Mouse (Mus musculus) midbrain, embryonic 15.5 days (tissue): ENCODE measurements at regions not wholly inside any gene's neighbourhood (a gene's known extent, or its start where the extent isn't known, plus 50 kb on each side); places are given as distances from the start of the nearest gene placed in this dataset.

Experiments
- ATAC-seq: fragments of 200-750 bp; cut with Nextera tagmentation; replicated peaks from 2 replicates; pipeline ENCODE4 v1.8.0; 2017; ENCODE audit warnings: moderate TSS enrichment
- H3K27ac ChIP-seq: fragments of 300-500 bp; sonication (generic); 2 replicates; pipeline ENCODE4 v1.5.1; 2015; ENCODE audit warnings: mild to moderate bottlenecking, inconsistent platforms
- H3K27me3 ChIP-seq: fragments of 300-500 bp; sonication (generic); replicated peaks from 2 replicates; pipeline ENCODE4 v1.6.1; 2015; ENCODE audit warnings: inconsistent platforms
- H3K36me3 ChIP-seq: fragments of 300-500 bp; sonication (generic); replicated peaks from 2 replicates; pipeline ENCODE4 v1.6.1; 2015; ENCODE audit warnings: inconsistent platforms
- H3K4me1 ChIP-seq: fragments of 300-500 bp; sonication (generic); 2 replicates; pipeline ENCODE4 v1.6.1; 2015; ENCODE audit warnings: inconsistent platforms
- H3K4me2 ChIP-seq: fragments of 300-500 bp; sonication (generic); 2 replicates; pipeline ENCODE4 v1.6.1; 2015; ENCODE audit warnings: inconsistent platforms, mild to moderate bottlenecking, moderate library complexity
- H3K4me3 ChIP-seq: fragments of 300-500 bp; sonication (generic); 2 replicates; pipeline ENCODE4 v1.5.1; 2015; ENCODE audit warnings: mild to moderate bottlenecking, inconsistent platforms
- H3K9ac ChIP-seq: fragments of 300-500 bp; sonication (generic); 2 replicates; pipeline ENCODE4 v1.6.1; 2015; ENCODE audit warnings: mild to moderate bottlenecking, inconsistent platforms
- H3K9me3 ChIP-seq: fragments of 300-500 bp; sonication (generic); 2 replicates; pipeline ENCODE4 v1.6.1; 2016; ENCODE audit warnings: inconsistent platforms
- WGBS: fragments of 180-500 bp; shearing (Covaris S2); methylation state at CpG from one replicate; pipeline ENCODE4 v1.1.7; 2015; ENCODE audit warnings: mixed read lengths; 5-methylcytosine and 5-hydroxymethylcytosine counted together

DNA sequence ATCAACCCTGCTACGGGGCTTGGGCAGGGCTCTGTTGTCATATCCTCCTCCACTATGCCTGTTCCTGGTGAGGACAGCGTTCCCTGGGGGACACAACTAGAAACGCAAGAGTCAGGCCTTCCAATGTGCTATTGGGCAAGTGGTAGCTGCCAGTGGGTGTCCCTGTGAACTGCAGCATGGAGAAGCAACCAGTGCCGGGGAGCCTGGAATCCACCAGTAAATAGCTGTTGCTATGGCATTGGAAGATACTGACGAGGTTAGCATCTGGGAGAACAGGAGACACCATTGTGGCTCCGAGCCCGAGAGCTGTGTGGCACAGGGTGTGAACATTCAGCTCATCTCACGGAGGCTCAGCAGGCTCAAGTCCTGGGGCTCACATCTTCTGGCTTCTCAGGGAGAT, 414.0 kb downstream of the Zfp536 start:
- no peaks in the 10 kb centered on the region for H3K27me3 ChIP-seq
- no peak overlapping the region for H3K27ac ChIP-seq
- H3K4me3 ChIP-seq: no peak overlapping the region
- no peaks in the 10 kb centered on the region for H3K9me3 ChIP-seq
- H3K36me3 ChIP-seq: no peaks in the 10 kb centered on the region
- H3K4me2 ChIP-seq: no peak overlapping the region
- peaks cover 30% of the 10 kb centered on the region for H3K4me1 ChIP-seq
- H3K9ac ChIP-seq: no peak overlapping the region
- ATAC-seq: no peak
- WGBS: 71% methylated on average over 8 of the region's 8 CpGs

- no peaks in the 10 kb centered on the region for H3K36me3 ChIP-seq
- no peak overlapping the region for H3K4me3 ChIP-seq
- WGBS: 24% methylated on average over 3 of the region's 3 CpGs
- no peaks in the 10 kb centered on the region for H3K9me3 ChIP-seq
- H3K9ac ChIP-seq: no peak overlapping the region
- peaks cover 31% of the 10 kb centered on the region for H3K4me1 ChIP-seq
- no peaks in the 10 kb centered on the region for H3K27me3 ChIP-seq
- no peak overlapping the region for H3K4me2 ChIP-seq
- no peak for ATAC-seq
- no peak overlapping the region for H3K27ac ChIP-seq
These were observed 413.3 kb downstream of the Zfp536 start for GRCm38 (mm10) chr7:37360171-37360570.

GRCm38 (mm10) chr7:37361802-37362441, 411.5 kb downstream of the Zfp536 start:
- Histone ChIP-seq H3K27me3 (no peaks in the 10 kb centered on the region), H3K9ac (no peak overlapping the region), H3K4me2 (peak overlapping the region; percentile 39), H3K27ac (peak overlapping the region; percentile 65), H3K36me3 (no peaks in the 10 kb centered on the region), H3K4me1 (peaks cover 34% of the 10 kb centered on the region), H3K4me3 (no peak overlapping the region), H3K9me3 (no peaks in the 10 kb centered on the region)
- 0 out of 2 replicates have a peak, but pooled peaks have one; percentile 22 for ATAC-seq
- WGBS: 2% methylated on average over 16 of the region's 16 CpGs

- no peak overlapping the region for H3K4me3 ChIP-seq
- H3K4me2 ChIP-seq: no peak overlapping the region; the same call in 1 of the 2 replicates
- 13% methylated on average over 8 of the region's 8 CpGs for WGBS
- no peak for ATAC-seq
- no peaks in the 10 kb centered on the region for H3K36me3 ChIP-seq
- H3K4me1 ChIP-seq: peaks cover 34% of the 10 kb centered on the region
- H3K27me3 ChIP-seq: no peaks in the 10 kb centered on the region
- no peaks in the 10 kb centered on the region for H3K9me3 ChIP-seq
- peak overlapping the region; percentile 10; the same call in 1 of the 2 replicates for H3K27ac ChIP-seq
- no peak overlapping the region for H3K9ac ChIP-seq
These were observed 410.6 kb downstream of the Zfp536 start for GRCm38 (mm10) chr7:37362879-37363278.

- Histone ChIP-seq H3K9ac (no peak overlapping the region), H3K4me2 (peak overlapping the region; percentile 17; the same call in 1 of the 2 replicates), H3K9me3 (no peaks in the 10 kb centered on the region), H3K4me1 (peaks cover 34% of the 10 kb centered on the region), H3K27me3 (no peaks in the 10 kb centered on the region), H3K27ac (peak overlapping the region; percentile 41; the same call in 1 of the 2 replicates), H3K36me3 (no peaks in the 10 kb centered on the region), H3K4me3 (no peak overlapping the region)
- peak; percentile 55; the same call in 1 of the 2 replicates for ATAC-seq
- 3% methylated on average over 10 of the region's 10 CpGs for WGBS
These were observed 409.7 kb downstream of the Zfp536 start for GRCm38 (mm10) chr7:37363629-37364175.

DNA sequence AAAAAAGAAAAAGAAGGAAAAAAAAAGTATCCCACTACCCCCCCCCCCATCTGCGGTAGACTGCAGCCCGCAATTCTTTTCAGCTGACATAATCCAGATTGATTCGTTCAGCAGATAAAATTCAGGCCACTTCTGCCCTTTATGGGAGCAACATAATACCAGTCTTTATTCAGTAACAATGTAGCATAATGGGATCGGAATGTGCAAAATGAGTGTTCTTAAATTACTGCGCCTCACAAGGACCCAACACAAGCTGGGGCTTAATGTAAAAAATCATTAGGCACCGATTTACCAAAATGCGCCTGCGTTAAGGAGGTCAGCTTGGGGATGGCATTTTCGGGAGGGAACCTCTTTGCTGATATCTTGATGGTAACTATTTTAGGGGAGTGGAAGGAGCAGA, 409.2 kb downstream of the Zfp536 start:
- ATAC-seq: no peak

DNA sequence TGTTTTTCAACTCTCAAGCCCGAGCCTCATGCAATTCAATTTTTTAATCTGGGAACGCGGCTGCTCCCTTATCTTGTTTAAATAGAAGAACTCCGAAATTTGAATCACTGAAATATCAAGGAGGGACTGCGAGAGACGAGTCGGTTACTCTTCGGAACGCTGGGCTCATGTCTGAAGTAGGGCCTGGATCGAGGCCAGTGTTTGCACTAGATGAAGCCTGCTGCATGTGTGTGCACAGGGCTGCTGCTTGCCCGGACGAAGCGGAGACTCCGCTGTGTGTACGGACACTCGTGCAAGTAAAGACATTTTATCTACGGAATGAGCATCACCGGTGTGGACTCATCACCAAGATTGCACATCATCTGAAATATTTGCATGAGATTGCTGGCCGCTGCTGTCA, 407.4 kb downstream of the Zfp536 start:
- 69% methylated on average over 19 of the region's 19 CpGs for WGBS
- Histone ChIP-seq H3K36me3 (no peaks in the 10 kb centered on the region), H3K9ac (no peak overlapping the region), H3K4me2 (no peak overlapping the region), H3K4me1 (peaks cover 34% of the 10 kb centered on the region), H3K27me3 (no peaks in the 10 kb centered on the region), H3K27ac (no peak overlapping the region), H3K9me3 (no peaks in the 10 kb centered on the region), H3K4me3 (no peak overlapping the region)
- ATAC-seq: no peak

More for the DNA sequence above, 409.2 kb downstream of the Zfp536 start:
- 11% methylated on average over 9 of the region's 9 CpGs for WGBS
- H3K27me3 ChIP-seq: no peaks in the 10 kb centered on the region
- peaks cover 34% of the 10 kb centered on the region for H3K4me1 ChIP-seq
- no peaks in the 10 kb centered on the region for H3K9me3 ChIP-seq
- H3K9ac ChIP-seq: no peak overlapping the region
- peak overlapping the region; percentile 17; the same call in 1 of the 2 replicates for H3K4me2 ChIP-seq
- H3K27ac ChIP-seq: peak overlapping the region; percentile 8; the same call in 1 of the 2 replicates
- H3K36me3 ChIP-seq: no peaks in the 10 kb centered on the region
- H3K4me3 ChIP-seq: no peak overlapping the region

DNA sequence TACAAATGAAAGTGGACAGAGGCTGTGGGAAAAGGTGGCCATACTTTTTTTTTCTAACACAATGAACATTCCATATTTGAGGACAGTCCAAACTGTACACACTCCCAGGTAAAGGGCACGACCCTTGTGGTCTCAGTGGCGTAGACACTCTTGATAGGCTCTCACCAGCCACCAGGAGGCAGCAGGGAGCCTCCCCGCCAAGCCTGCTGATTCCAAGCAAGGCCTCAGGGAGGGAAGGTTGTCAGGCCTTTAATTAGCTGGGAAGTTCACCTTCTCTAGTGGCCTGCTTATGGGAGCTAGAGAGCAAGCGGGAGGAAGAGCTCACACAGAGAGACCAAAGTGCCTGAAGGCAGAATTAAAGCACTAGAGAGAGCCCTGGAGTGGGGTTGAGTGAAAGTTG, 403.7 kb downstream of the Zfp536 start:
- Histone ChIP-seq H3K9me3 (no peaks in the 10 kb centered on the region), H3K27ac (no peak overlapping the region), H3K9ac (no peak overlapping the region), H3K4me1 (0 out of 2 replicates have a peak, but pooled peaks cover 5% of the 10 kb centered on the region), H3K27me3 (no peaks in the 10 kb centered on the region), H3K4me3 (no peak overlapping the region), H3K4me2 (no peak overlapping the region), H3K36me3 (no peaks in the 10 kb centered on the region)
- 52% methylated on average over 4 of the region's 4 CpGs for WGBS
- ATAC-seq: no peak

GRCm38 (mm10) chr7:37373864-37374263, 399.6 kb downstream of the Zfp536 start:
- H3K4me2 ChIP-seq: peak overlapping the region; percentile 43
- no peak overlapping the region for H3K27ac ChIP-seq
- ATAC-seq: peak; percentile 74
- no peaks in the 10 kb centered on the region for H3K36me3 ChIP-seq
- no peaks in the 10 kb centered on the region for H3K27me3 ChIP-seq
- 6% methylated on average over 11 of the region's 11 CpGs for WGBS
- H3K9ac ChIP-seq: no peak overlapping the region
- H3K4me3 ChIP-seq: peak overlapping the region; percentile 15; the same call in 1 of the 2 replicates
- no peaks in the 10 kb centered on the region for H3K9me3 ChIP-seq
- peaks cover 18% of the 10 kb centered on the region for H3K4me1 ChIP-seq

GRCm38 (mm10) chr7:37375044-37375443, 398.4 kb downstream of the Zfp536 start:
- Histone ChIP-seq H3K9ac (no peak overlapping the region), H3K27me3 (no peaks in the 10 kb centered on the region), H3K36me3 (no peaks in the 10 kb centered on the region), H3K4me3 (no peak overlapping the region), H3K4me2 (no peak overlapping the region), H3K9me3 (no peaks in the 10 kb centered on the region), H3K27ac (no peak overlapping the region), H3K4me1 (peaks cover 18% of the 10 kb centered on the region)
- WGBS: 51% methylated on average over 9 of the region's 9 CpGs
- ATAC-seq: no peak

DNA sequence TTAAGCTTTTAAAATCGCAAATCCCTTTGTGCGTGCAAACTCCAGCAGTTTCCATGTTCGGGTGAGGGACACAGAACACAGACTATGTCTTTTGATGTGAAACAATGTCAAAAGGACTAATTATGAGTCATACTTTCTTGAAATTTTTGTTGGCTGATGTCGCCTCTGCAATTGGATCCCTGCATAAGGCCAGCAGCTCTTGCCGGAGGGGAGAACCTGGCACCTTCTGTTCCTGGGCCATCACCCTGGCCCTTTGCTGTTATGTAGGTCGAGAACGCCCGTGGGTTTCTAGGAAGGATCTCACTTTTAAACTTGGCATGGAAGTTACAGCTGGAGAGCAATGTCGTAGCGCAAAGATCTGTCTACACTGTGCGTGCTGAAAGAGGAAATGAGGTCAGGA, 397.9 kb downstream of the Zfp536 start:
- no peaks in the 10 kb centered on the region for H3K9me3 ChIP-seq
- no peaks in the 10 kb centered on the region for H3K27me3 ChIP-seq
- H3K36me3 ChIP-seq: no peaks in the 10 kb centered on the region
- peaks cover 18% of the 10 kb centered on the region for H3K4me1 ChIP-seq
- no peak overlapping the region for H3K9ac ChIP-seq
- no peak overlapping the region for H3K4me3 ChIP-seq
- no peak overlapping the region for H3K4me2 ChIP-seq
- H3K27ac ChIP-seq: no peak overlapping the region
- WGBS: 56% methylated on average over 11 of the region's 11 CpGs
- no peak for ATAC-seq

DNA sequence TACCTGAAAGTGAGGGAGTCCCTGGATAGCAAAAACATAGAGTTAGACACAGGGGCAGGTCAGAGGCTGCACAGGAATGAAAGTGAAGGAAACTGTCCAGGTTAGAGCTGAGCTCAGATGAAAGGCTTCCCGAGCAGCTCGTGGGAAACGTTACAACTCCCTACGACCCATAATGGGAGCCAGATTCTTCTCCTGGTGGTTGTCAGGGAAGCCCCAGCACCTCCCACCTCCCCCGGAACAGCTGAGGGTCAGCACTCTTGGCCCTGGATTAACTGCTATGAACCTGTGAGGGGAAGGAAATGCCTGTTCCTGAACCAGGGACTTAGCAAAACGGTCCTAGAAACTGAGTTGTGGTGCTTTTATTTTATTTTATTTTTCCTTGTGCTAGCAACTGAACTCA, 397.2 kb downstream of the Zfp536 start:
- Histone ChIP-seq H3K36me3 (no peaks in the 10 kb centered on the region), H3K27me3 (no peaks in the 10 kb centered on the region), H3K9me3 (no peaks in the 10 kb centered on the region), H3K9ac (no peak overlapping the region), H3K4me2 (no peak overlapping the region), H3K4me1 (peaks cover 18% of the 10 kb centered on the region), H3K27ac (no peak overlapping the region), H3K4me3 (no peak overlapping the region)
- 9% methylated on average over 6 of the region's 6 CpGs for WGBS
- no peak for ATAC-seq
